Mouse (Mus musculus): ENCODE results near the gene Cldn2.

DNA sequence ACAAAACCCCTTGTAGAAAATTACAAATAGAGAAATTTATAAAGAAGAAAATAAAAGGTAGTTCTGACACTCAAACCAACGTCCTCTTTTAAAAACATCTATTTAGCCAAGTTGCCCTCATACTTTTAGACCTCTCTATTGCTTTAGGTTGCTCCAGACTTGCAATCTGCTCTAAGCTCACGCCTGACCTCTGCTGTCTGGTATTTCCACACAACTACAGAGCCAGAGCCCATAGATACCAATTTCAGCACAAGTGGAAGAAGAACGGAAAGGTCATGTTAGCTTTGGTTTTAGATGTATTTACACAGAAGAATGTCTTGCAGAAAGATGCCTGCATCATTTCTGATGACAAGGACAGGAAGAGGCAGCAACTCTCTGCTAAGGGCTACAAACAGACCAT, 38.4 kb downstream of the Cldn2 start:
- TF ChIP-seq CTCF (IDR thresholded peaks at IDR 0.05; ENCODE audit: control insufficient read depth, insufficient read depth, insufficient read length): no peak
- no peak for TF ChIP-seq USF1 (IDR thresholded peaks at IDR 0.05; ENCODE audit: low read depth)
- TF ChIP-seq FOSL1 (IDR thresholded peaks at IDR 0.05; ENCODE audit: insufficient read depth, low read length, poor library complexity, severe bottlenecking): no peak
- TF ChIP-seq MYOG (IDR thresholded peaks at IDR 0.05; ENCODE audit: control insufficient read depth, extremely low read depth, insufficient read length): no peak
- no peak for TF ChIP-seq CEBPB (IDR thresholded peaks at IDR 0.05; ENCODE audit: low read depth)
- TF ChIP-seq MYOD1 (IDR thresholded peaks at IDR 0.05; ENCODE audit: control insufficient read depth, insufficient read length, low read depth): no peak
